Mouse (Mus musculus) C2C12 (cell line): ENCODE measurements at regions not wholly inside any gene's neighbourhood (a gene's known extent, or its start where the extent isn't known, plus 50 kb on each side); places are given as distances from the start of the nearest gene placed in this dataset.

ENCODE experiments used
- CTCF ChIP-seq: IDR thresholded peaks from one replicate; pipeline ENCODE4 v1.5.1; 2011; ENCODE audit not compliant: control insufficient read depth, insufficient read depth, insufficient read length
- FOSL1 ChIP-seq: IDR thresholded peaks from one replicate; pipeline ENCODE4 v1.8.0; 2011; ENCODE audit warnings: mild to moderate bottlenecking, low read length; ENCODE audit not compliant: poor library complexity, insufficient read depth, severe bottlenecking
- MYOG ChIP-seq: IDR thresholded peaks from one replicate; pipeline ENCODE4 v1.6.1; 2011; ENCODE audit not compliant: control insufficient read depth, insufficient read length; ENCODE audit errors: extremely low read depth

DNA sequence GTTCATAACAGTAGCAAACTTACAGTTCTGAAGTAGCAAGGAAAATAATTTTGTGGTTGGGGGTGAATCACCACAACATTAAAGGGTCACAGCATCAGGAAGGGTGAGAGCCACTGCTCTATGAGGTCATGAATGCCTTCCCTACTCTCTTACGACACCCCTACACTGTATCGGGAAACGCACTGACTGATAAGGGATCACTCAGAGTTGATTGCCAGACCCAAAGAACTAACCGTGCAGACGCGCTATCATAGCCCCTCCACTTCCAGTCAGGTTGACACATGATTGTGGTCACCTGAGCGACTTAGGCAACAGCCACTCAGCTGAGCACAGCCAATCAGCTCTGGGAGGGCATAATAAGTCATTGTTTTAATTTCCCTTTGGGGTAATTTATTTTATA lies 220.7 kb upstream of the Hes1 start:
- no peak for TF ChIP-seq CTCF
- no peak for TF ChIP-seq FOSL1
- TF ChIP-seq MYOG = no peak
